Mouse (Mus musculus) liver, embryonic 11.5 days (tissue): ENCODE data around the gene Birc2. TPM values are rescaled to one million over a fixed set of nuclear protein-coding genes. Genes with fewer than 3 reads are reported as not detected.
A peak's percentile ranks its signal among the peaks of the same experiment; 100 is the strongest.

ENCODE experiments used
- ATAC-seq: fragments of 200-750 bp; cut with Nextera tagmentation; replicated peaks from 2 replicates; pipeline ENCODE4 v1.8.0; 2017; ENCODE audit warnings: moderate number of reproducible peaks, mild to moderate bottlenecking, moderate TSS enrichment, moderate library complexity; ENCODE audit not compliant: low FRiP score
- DNase-seq: peaks from one replicate; pipeline ENCODE4 v3.0.0-alpha.2; 2017; ENCODE audit warnings: low spot score
- H3K27ac ChIP-seq: fragments of 300-500 bp; sonication (generic); 2 replicates; pipeline ENCODE4 v1.5.1; 2014; ENCODE audit warnings: mild to moderate bottlenecking, low read depth, low read length, control low read depth
- H3K27me3 ChIP-seq: fragments of 300-500 bp; sonication (generic); replicated peaks from 2 replicates; pipeline ENCODE4 v1.6.1; 2014; ENCODE audit warnings: low read length, mixed read lengths; ENCODE audit not compliant: control insufficient read depth, insufficient read depth
- H3K36me3 ChIP-seq: fragments of 300-500 bp; sonication (generic); 2 replicates; pipeline ENCODE4 v1.6.1; 2014; ENCODE audit warnings: mild to moderate bottlenecking, low read length, moderate library complexity, mixed read lengths; ENCODE audit not compliant: control insufficient read depth, insufficient read depth
- H3K4me1 ChIP-seq: fragments of 300-500 bp; sonication (generic); replicated peaks from 2 replicates; pipeline ENCODE4 v1.6.1; 2014; ENCODE audit warnings: low read length, mixed read lengths; ENCODE audit not compliant: control insufficient read depth, insufficient read depth
- H3K4me2 ChIP-seq: fragments of 300-500 bp; sonication (generic); 2 replicates; pipeline ENCODE4 v1.6.1; 2014; ENCODE audit warnings: mild to moderate bottlenecking, control low read depth, moderate library complexity
- H3K4me3 ChIP-seq: fragments of 300-500 bp; sonication (generic); 2 replicates; pipeline ENCODE4 v1.5.1; 2014; ENCODE audit warnings: low read depth, low read length, control low read depth
- H3K9ac ChIP-seq: fragments of 300-500 bp; sonication (generic); 2 replicates; pipeline ENCODE4 v1.6.1; 2014; ENCODE audit warnings: low read depth, low read length, control low read depth
- H3K9me3 ChIP-seq: fragments of 300-500 bp; sonication (generic); 2 replicates; pipeline ENCODE4 v1.6.1; 2016; ENCODE audit warnings: low read length, inconsistent platforms, mixed read lengths; ENCODE audit not compliant: control insufficient read depth
- WGBS: fragments of 180-500 bp; shearing (Covaris S2); extraction: QIAGEN DNeasy Blood & Tissue Kit; methylation state at CpG from one replicate; pipeline ENCODE4 v1.1.7; 2014; 5-methylcytosine and 5-hydroxymethylcytosine counted together
- polyA plus RNA-seq: library from polyadenylated mRNA; unstranded; fragments of >200 nt; fragmentation: Nextera tagmentation; extraction: Ambion mirVana; gene quantifications from 2 replicates; pipeline ENCODE4 v1.2.1, GENCODE M21; 2014

Gene Birc2
- 26.6 and 28.1 TPM in 2 replicates for polyA plus RNA-seq

- Histone ChIP-seq H3K4me1 (peaks cover 5% of the 10 kb centered on the region; the same call in 1 of the 2 replicates), H3K4me3 (peak within 1 kb of the TSS; percentile 67), H3K9ac (peak within 1 kb of the TSS; percentile 89), H3K27ac (peak within 1 kb of the TSS; percentile 98), H3K9me3 (no peaks in the 10 kb centered on the region), H3K27me3 (no peaks in the 10 kb centered on the region), H3K4me2 (peak within 1 kb of the TSS; percentile 86), H3K36me3 (peaks cover 11% of the 10 kb centered on the region; the same call in 1 of the 2 replicates)
- WGBS = under 1% methylated on average over 68 of the region's 68 CpGs
- DNase-seq (peak; percentile 96), ATAC-seq (peak; percentile 95)
Observed at GRCm38 (mm10) chr9:7836905-7837805, at the start of gene Birc2. TSS of gene Birc2 (minus strand) at chr9:7837064.

- peaks cover 5% of the 10 kb centered on the region; the same call in 1 of the 2 replicates for H3K9me3 ChIP-seq
- no peak overlapping the region for H3K9ac ChIP-seq
- no peak overlapping the region for H3K27ac ChIP-seq
- no peak overlapping the region for H3K4me2 ChIP-seq
- no peak overlapping the region for H3K4me3 ChIP-seq
- H3K27me3 ChIP-seq = no peaks in the 10 kb centered on the region
- 90% methylated on average over 3 of the region's 3 CpGs for WGBS
- ATAC-seq (no peak), DNase-seq (no peak)
- no peaks in the 10 kb centered on the region for H3K4me1 ChIP-seq
- no peaks in the 10 kb centered on the region for H3K36me3 ChIP-seq
Observed at GRCm38 (mm10) chr9:7884346-7884745, 47.5 kb upstream of the Birc2 start.

- no peak for ATAC-seq
- no peak for DNase-seq
- 83% methylated on average over 1 of the region's 1 CpGs for WGBS
- no peak overlapping the region for H3K4me3 ChIP-seq
- no peak overlapping the region for H3K27ac ChIP-seq
- H3K36me3 ChIP-seq = no peaks in the 10 kb centered on the region
- H3K9me3 ChIP-seq = peaks cover 5% of the 10 kb centered on the region; the same call in 1 of the 2 replicates
- H3K27me3 ChIP-seq = no peaks in the 10 kb centered on the region
- no peak overlapping the region for H3K4me2 ChIP-seq
- H3K9ac ChIP-seq = no peak overlapping the region
- H3K4me1 ChIP-seq = no peaks in the 10 kb centered on the region
Observed at GRCm38 (mm10) chr9:7882304-7882865, 45.5 kb upstream of the Birc2 start.

GRCm38 (mm10) chr9:7873511-7874211 lies 36.8 kb upstream of the Birc2 start:
- H3K4me1 ChIP-seq = peaks cover 3% of the 10 kb centered on the region; the same call in 1 of the 2 replicates
- H3K9me3 ChIP-seq = no peaks in the 10 kb centered on the region
- no peaks in the 10 kb centered on the region for H3K36me3 ChIP-seq
- DNase-seq (no peak), ATAC-seq (no peak)
- WGBS = 79% methylated on average over 8 of the region's 8 CpGs
- H3K9ac ChIP-seq = peak overlapping the region; percentile 67; the same call in 1 of the 2 replicates
- H3K27ac ChIP-seq = peak overlapping the region; percentile 64; the same call in 1 of the 2 replicates
- no peaks in the 10 kb centered on the region for H3K27me3 ChIP-seq
- peak overlapping the region; percentile 55 for H3K4me3 ChIP-seq
- peak overlapping the region; percentile 66 for H3K4me2 ChIP-seq

- peak within 1 kb of the TSS; percentile 66 for H3K4me2 ChIP-seq
- peak; percentile 98 for ATAC-seq
- no peaks in the 10 kb centered on the region for H3K36me3 ChIP-seq
- 4% methylated on average over 26 of the region's 26 CpGs for WGBS
- H3K9me3 ChIP-seq = no peaks in the 10 kb centered on the region
- H3K4me3 ChIP-seq = peak within 1 kb of the TSS; percentile 55
- no peaks in the 10 kb centered on the region for H3K27me3 ChIP-seq
- DNase-seq = peak; percentile 83
- peaks cover 5% of the 10 kb centered on the region for H3K4me1 ChIP-seq
- H3K9ac ChIP-seq = peak within 1 kb of the TSS; percentile 67
- H3K27ac ChIP-seq = peak within 1 kb of the TSS; percentile 64
Observed at GRCm38 (mm10) chr9:7872775-7873439, 36.0 kb upstream of the Birc2 start, which contains the start of gene Birc3. TSS of gene Birc3 (minus strand) at chr9:7873186.

GRCm38 (mm10) chr9:7872044-7872774 lies 35.3 kb upstream of the Birc2 start:
- no peak for DNase-seq

GRCm38 (mm10) chr9:7871316-7872043 lies 34.6 kb upstream of the Birc2 start:
- H3K4me2 ChIP-seq = peak overlapping the region; percentile 66; the same call in 1 of the 2 replicates
- H3K27me3 ChIP-seq = no peaks in the 10 kb centered on the region
- H3K36me3 ChIP-seq = no peaks in the 10 kb centered on the region
- no peaks in the 10 kb centered on the region for H3K9me3 ChIP-seq
- peak overlapping the region; percentile 67; the same call in 1 of the 2 replicates for H3K9ac ChIP-seq
- H3K4me3 ChIP-seq = no peak overlapping the region
- WGBS = 52% methylated on average over 4 of the region's 4 CpGs
- H3K4me1 ChIP-seq = peaks cover 6% of the 10 kb centered on the region
- ATAC-seq = no peak
- H3K27ac ChIP-seq = no peak overlapping the region
- DNase-seq = no peak

More at GRCm38 (mm10) chr9:7872044-7872774, 35.3 kb upstream of the Birc2 start:
- Histone ChIP-seq H3K4me2 (peak overlapping the region; percentile 66), H3K4me1 (peaks cover 6% of the 10 kb centered on the region), H3K27ac (peak overlapping the region; percentile 64), H3K36me3 (no peaks in the 10 kb centered on the region), H3K9ac (peak overlapping the region; percentile 67), H3K27me3 (no peaks in the 10 kb centered on the region), H3K4me3 (peak overlapping the region; percentile 55), H3K9me3 (no peaks in the 10 kb centered on the region)
- WGBS = 14% methylated on average over 23 of the region's 23 CpGs
- ATAC-seq = peak; percentile 53
